Mouse (Mus musculus) heart, embryonic 11.5 days (tissue): ENCODE results near the gene Naaladl2. TPM values are rescaled to one million over a fixed set of nuclear protein-coding genes. Genes with fewer than 3 reads are reported as not detected.
"Not testable (repeated sequence)": the region's sequence is repeated elsewhere in the genome, so short reads cannot be mapped to it uniquely, and the experiment has no call there.

ENCODE experiments used
- ATAC-seq: fragments of 200-750 bp; cut with Nextera tagmentation; replicated peaks from 2 replicates; pipeline ENCODE4 v1.8.0; 2017; ENCODE audit warnings: moderate library complexity; ENCODE audit not compliant: insufficient number of reproducible peaks, low FRiP score, low TSS enrichment
- H3K27ac ChIP-seq: fragments of 300-500 bp; sonication (generic); 2 replicates; pipeline ENCODE4 v1.5.1; 2014; ENCODE audit warnings: mild to moderate bottlenecking, low read depth, low read length
- H3K27me3 ChIP-seq: fragments of 300-500 bp; sonication (generic); 2 replicates; pipeline ENCODE4 v1.6.1; 2014; ENCODE audit warnings: mild to moderate bottlenecking, low read length, mixed read lengths; ENCODE audit not compliant: control insufficient read depth, insufficient read depth
- H3K36me3 ChIP-seq: fragments of 300-500 bp; sonication (generic); 2 replicates; pipeline ENCODE4 v1.6.1; 2014; ENCODE audit warnings: mild to moderate bottlenecking, low read length, moderate library complexity, mixed read lengths; ENCODE audit not compliant: control insufficient read depth, insufficient read depth
- H3K4me1 ChIP-seq: fragments of 300-500 bp; sonication (generic); 2 replicates; pipeline ENCODE4 v1.6.1; 2014; ENCODE audit warnings: low read length; ENCODE audit not compliant: control insufficient read depth, insufficient read depth
- H3K4me2 ChIP-seq: fragments of 300-500 bp; sonication (generic); 2 replicates; pipeline ENCODE4 v1.6.1; 2014; ENCODE audit warnings: mild to moderate bottlenecking, moderate library complexity
- H3K4me3 ChIP-seq: fragments of 300-500 bp; sonication (generic); 2 replicates; pipeline ENCODE4 v1.5.1; 2014; ENCODE audit warnings: low read depth, low read length
- H3K9ac ChIP-seq: fragments of 300-500 bp; sonication (generic); 2 replicates; pipeline ENCODE4 v1.6.1; 2014; ENCODE audit warnings: mild to moderate bottlenecking, low read depth, low read length, moderate library complexity
- H3K9me3 ChIP-seq: fragments of 300-500 bp; sonication (generic); replicated peaks from 2 replicates; pipeline ENCODE4 v1.6.1; 2016; ENCODE audit warnings: low read length; ENCODE audit not compliant: control insufficient read depth
- WGBS: fragments of 180-500 bp; shearing (Covaris S2); extraction: QIAGEN DNeasy Blood & Tissue Kit; methylation state at CpG from one replicate; pipeline ENCODE4 v1.1.7; 2014; ENCODE audit not compliant: insufficient replicate concordance; 5-methylcytosine and 5-hydroxymethylcytosine counted together
- polyA plus RNA-seq: library from polyadenylated mRNA; unstranded; fragments of >200 nt; fragmentation: Nextera tagmentation; extraction: Ambion mirVana; gene quantifications from 2 replicates; pipeline ENCODE4 v1.2.1, GENCODE M21; 2014

The Naaladl2 gene
- polyA plus RNA-seq, 1 experiment from 2014 or later = 3.6 TPM

DNA sequence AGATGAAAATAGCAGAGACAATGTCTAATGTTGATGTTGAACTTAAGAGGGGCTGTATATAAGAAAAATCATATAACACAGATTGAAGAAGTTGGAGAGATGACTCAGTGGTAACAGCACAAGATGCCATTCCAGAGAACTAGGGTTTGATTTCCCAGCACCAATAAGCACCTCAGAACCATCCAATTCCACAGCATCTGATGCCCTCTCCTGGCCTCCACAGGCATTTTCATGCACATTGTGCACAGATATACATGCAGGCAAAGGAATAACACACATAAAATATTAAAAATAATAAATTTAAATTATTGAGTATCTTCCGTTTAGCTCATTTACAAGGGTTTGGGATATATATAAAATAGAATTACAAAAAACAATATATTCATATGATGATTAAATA lies 926.6 kb downstream of the Naaladl2 start:
- Histone ChIP-seq H3K36me3 (no peaks in the 10 kb centered on the region), H3K9me3 (no peaks in the 10 kb centered on the region), H3K4me1 (no peaks in the 10 kb centered on the region), H3K27ac (no peak overlapping the region), H3K27me3 (no peaks in the 10 kb centered on the region), H3K4me3 (no peak overlapping the region), H3K4me2 (no peak overlapping the region), H3K9ac (no peak overlapping the region)
- 73% methylated on average over 1 of the region's 1 CpGs for WGBS
- ATAC-seq = no peak

DNA sequence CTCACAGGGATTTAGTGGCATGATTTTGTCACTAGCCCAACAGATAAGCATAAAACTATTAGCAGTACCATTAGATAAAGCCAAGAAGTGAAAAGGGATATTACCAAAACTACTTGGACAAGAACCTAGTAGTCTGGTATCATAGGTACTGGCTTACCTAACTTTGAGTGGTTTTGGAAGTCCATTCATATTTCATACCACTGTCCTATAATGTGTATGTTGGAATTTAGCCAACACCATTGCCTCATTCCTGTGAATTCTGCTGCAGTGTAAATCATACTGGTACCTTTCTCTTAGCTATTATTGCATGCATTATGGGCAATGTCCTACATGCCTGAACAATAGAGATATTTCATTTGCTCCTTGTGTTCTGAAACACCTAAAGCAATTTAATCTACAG lies 977.5 kb downstream of the Naaladl2 start:
- ATAC-seq = no peak
- Histone ChIP-seq H3K27ac (no peak overlapping the region), H3K9me3 (no peaks in the 10 kb centered on the region), H3K4me2 (no peak overlapping the region), H3K9ac (no peak overlapping the region), H3K4me3 (no peak overlapping the region), H3K27me3 (no peaks in the 10 kb centered on the region), H3K4me1 (no peaks in the 10 kb centered on the region), H3K36me3 (no peaks in the 10 kb centered on the region)

GRCm38 (mm10) chr3:24163992-24164391 lies 980.1 kb downstream of the Naaladl2 start:
- Histone ChIP-seq H3K27ac (no peak overlapping the region), H3K27me3 (no peaks in the 10 kb centered on the region), H3K4me2 (no peak overlapping the region), H3K9me3 (no peaks in the 10 kb centered on the region), H3K4me3 (no peak overlapping the region), H3K36me3 (no peaks in the 10 kb centered on the region), H3K9ac (no peak overlapping the region), H3K4me1 (no peaks in the 10 kb centered on the region)
- no peak for ATAC-seq

DNA sequence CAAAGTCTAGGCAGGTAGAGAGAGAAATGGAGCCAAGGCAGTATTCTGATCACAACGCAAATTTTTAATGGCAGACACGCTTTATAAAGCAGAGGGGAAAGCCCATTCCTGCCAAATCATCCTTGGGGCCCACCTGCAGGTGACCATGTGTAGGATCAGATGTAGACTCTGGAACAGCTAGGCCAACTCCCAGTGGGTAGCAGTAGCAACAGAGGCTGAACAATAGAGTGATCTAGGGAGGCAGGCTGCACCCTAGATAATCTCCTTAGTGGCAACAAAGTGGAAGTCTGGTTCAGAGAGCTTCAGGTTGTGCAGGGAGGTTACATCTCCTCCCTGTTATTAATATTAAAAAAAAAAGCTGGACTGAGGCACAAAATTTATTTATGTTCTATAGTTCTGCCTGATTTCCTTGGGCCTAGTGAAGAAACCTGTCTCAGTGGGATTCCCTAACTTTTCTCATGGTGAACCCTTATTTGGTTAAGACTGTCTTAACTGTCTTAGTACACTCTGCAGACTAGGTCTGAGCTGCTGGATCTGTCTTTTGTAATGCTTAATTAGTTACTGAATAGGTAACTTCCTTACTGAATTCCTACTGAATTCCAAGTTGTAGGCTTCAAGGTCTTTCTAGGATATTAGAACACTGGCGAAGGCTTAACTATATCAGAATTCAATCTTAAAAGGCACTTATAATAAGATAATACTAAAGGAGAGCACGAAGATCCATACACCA lies 992.8 kb downstream of the Naaladl2 start:
- H3K9ac ChIP-seq, H3K27me3 ChIP-seq, ATAC-seq, H3K9me3 ChIP-seq, H3K4me3 ChIP-seq, H3K36me3 ChIP-seq, H3K27ac ChIP-seq, H3K4me1 ChIP-seq, H3K4me2 ChIP-seq: not testable (repeated sequence)
- 69% methylated on average over 4 of the region's 4 CpGs for WGBS

- H3K4me3 ChIP-seq = no peak overlapping the region
- H3K36me3 ChIP-seq = no peaks in the 10 kb centered on the region
- H3K4me1 ChIP-seq = no peaks in the 10 kb centered on the region
- no peak for ATAC-seq
- no peak overlapping the region for H3K27ac ChIP-seq
- no peaks in the 10 kb centered on the region for H3K27me3 ChIP-seq
- WGBS = 77% methylated on average over 1 of the region's 1 CpGs
- H3K9me3 ChIP-seq = no peaks in the 10 kb centered on the region
- no peak overlapping the region for H3K4me2 ChIP-seq
- H3K9ac ChIP-seq = no peak overlapping the region
Observed at GRCm38 (mm10) chr3:24142808-24143207, 1001.3 kb downstream of the Naaladl2 start.

DNA sequence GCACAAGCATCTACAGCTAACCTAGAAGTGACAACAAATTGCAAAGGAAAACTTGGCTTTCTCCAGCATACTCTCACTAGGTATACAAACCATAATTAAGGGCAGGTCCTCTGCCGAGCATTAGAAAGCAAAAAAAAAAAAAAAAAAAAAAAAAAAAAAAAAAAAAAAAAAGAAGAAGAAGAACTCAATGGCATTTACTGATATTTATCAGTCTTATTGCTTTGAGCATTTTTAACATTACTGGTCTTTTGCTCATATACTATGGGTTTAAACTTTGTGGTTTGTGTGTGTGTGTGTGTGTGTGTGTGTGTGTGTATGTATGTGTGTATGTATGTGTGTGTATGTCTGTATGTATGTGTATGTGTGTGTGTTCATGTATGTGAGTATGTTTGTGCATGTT lies 1006.1 kb downstream of the Naaladl2 start:
- H3K9me3 ChIP-seq = no peaks in the 10 kb centered on the region
- H3K9ac ChIP-seq = no peak overlapping the region
- no peak overlapping the region for H3K4me2 ChIP-seq
- no peaks in the 10 kb centered on the region for H3K4me1 ChIP-seq
- no peaks in the 10 kb centered on the region for H3K27me3 ChIP-seq
- H3K27ac ChIP-seq = no peak overlapping the region
- no peak overlapping the region for H3K4me3 ChIP-seq
- ATAC-seq = no peak
- 89% methylated on average over 1 of the region's 1 CpGs for WGBS
- H3K36me3 ChIP-seq = no peaks in the 10 kb centered on the region

DNA sequence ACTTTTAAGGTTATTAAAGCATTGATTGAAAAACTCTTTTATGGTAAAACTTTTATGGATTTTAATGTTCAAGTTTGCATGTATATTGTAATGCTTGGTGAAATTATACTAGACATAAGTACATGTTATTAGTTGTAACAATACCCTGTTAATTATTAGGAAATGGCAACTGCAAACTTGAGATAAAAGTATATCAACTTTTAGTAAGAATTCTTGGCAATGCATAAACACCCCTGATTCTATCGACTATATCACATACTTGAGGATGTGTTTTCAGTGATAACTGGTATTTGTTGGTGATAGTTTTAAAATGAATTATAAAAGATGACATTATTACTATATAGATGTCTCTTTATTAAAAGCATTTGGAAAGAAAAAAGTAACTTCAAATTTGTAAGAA lies 1017.9 kb downstream of the Naaladl2 start:
- no peak overlapping the region for H3K4me3 ChIP-seq
- WGBS = 75% methylated on average over 1 of the region's 1 CpGs
- H3K9me3 ChIP-seq = no peaks in the 10 kb centered on the region
- H3K4me2 ChIP-seq = no peak overlapping the region
- ATAC-seq = no peak
- H3K36me3 ChIP-seq = no peaks in the 10 kb centered on the region
- no peak overlapping the region for H3K9ac ChIP-seq
- H3K27ac ChIP-seq = no peak overlapping the region
- no peaks in the 10 kb centered on the region for H3K27me3 ChIP-seq
- no peaks in the 10 kb centered on the region for H3K4me1 ChIP-seq

GRCm38 (mm10) chr3:24124034-24124433 lies 1020.0 kb downstream of the Naaladl2 start:
- Histone ChIP-seq H3K4me3 (no peak overlapping the region), H3K36me3 (no peaks in the 10 kb centered on the region), H3K9me3 (no peaks in the 10 kb centered on the region), H3K4me1 (no peaks in the 10 kb centered on the region), H3K9ac (no peak overlapping the region), H3K4me2 (no peak overlapping the region), H3K27me3 (no peaks in the 10 kb centered on the region), H3K27ac (no peak overlapping the region)
- no peak for ATAC-seq
- 67% methylated on average over 2 of the region's 2 CpGs for WGBS

DNA sequence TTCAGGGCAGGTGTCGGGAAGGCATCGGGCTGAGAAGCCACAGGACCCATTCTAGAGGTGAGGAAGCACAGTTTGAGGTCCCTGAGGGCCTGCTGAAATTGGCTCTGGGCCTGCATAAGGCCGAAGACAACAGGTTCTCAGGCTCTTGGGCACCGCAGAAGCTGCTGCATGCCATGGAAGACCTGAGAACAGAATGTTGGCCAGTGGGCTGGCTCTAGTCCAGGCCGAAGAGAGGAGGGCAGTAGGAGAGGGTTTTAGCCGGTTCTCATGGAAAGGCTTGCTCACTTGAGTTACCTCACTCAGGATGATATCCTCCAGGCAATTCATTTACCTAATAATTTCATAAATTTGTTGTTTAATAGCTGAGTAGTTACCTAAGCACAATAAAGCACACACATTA lies 1025.9 kb downstream of the Naaladl2 start:
- Histone ChIP-seq H3K9me3 (no peaks in the 10 kb centered on the region), H3K4me1 (no peaks in the 10 kb centered on the region), H3K27me3 (no peaks in the 10 kb centered on the region), H3K4me2 (no peak overlapping the region), H3K4me3 (no peak overlapping the region), H3K9ac (no peak overlapping the region), H3K36me3 (no peaks in the 10 kb centered on the region), H3K27ac (no peak overlapping the region)
- WGBS = 77% methylated on average over 6 of the region's 6 CpGs
- no peak for ATAC-seq
